Mouse (Mus musculus): Measurements from ENCODE around the gene Hist1h3e. TPM values are rescaled to one million over a fixed set of nuclear protein-coding genes. Genes with fewer than 3 reads are reported as not detected.
A peak's percentile ranks its signal among the peaks of the same experiment; 100 is the strongest.
"Not testable (repeated sequence)": the region's sequence is repeated elsewhere in the genome, so short reads cannot be mapped to it uniquely, and the experiment has no call there.

Gene Hist1h3e
- polyA plus RNA-seq, 1 experiment from 2014 or later = 9.7 TPM

GRCm38 (mm10) chr13:23572218-23573033 is 10.3 kb upstream of the Hist1h3e start:
- H3K27ac ChIP-seq (ENCODE audit: low read depth) = peak overlapping the region; percentile 98
- no peaks in the 10 kb centered on the region for H3K9me3 ChIP-seq (ENCODE audit: control insufficient read depth, low read length)
- H3K27me3 ChIP-seq (replicated peaks; ENCODE audit: control insufficient read depth, insufficient read depth, low read length) = no peaks in the 10 kb centered on the region
- peak overlapping the region; percentile 59 for H3K4me3 ChIP-seq (ENCODE audit: low read depth, low read length)
- H3K9ac ChIP-seq (ENCODE audit: low read length) = peak overlapping the region; percentile 83
- peak overlapping the region; percentile 79 for H3K4me2 ChIP-seq (ENCODE audit: low read length)
- ATAC-seq (replicated peaks; ENCODE audit: low FRiP score, low TSS enrichment, low read depth) = no peak
- H3K4me1 ChIP-seq (replicated peaks; ENCODE audit: control insufficient read depth, insufficient read depth, low read length) = peaks cover 14% of the 10 kb centered on the region
- no peaks in the 10 kb centered on the region for H3K36me3 ChIP-seq (ENCODE audit: control insufficient read depth, insufficient read depth, low read length)
- DNase-seq (ENCODE audit: low spot score) = no peak
- WGBS = 19% methylated on average over 2 of the region's 2 CpGs

- H3K36me3 ChIP-seq (ENCODE audit: control insufficient read depth, insufficient read depth, low read length); H3K9me3 ChIP-seq (ENCODE audit: control insufficient read depth, low read length); DNase-seq (ENCODE audit: low spot score); H3K4me1 ChIP-seq (replicated peaks; ENCODE audit: control insufficient read depth, insufficient read depth, low read length); ATAC-seq (replicated peaks; ENCODE audit: low FRiP score, low TSS enrichment, low read depth); H3K27me3 ChIP-seq (replicated peaks; ENCODE audit: control insufficient read depth, insufficient read depth, low read length): not testable (repeated sequence)
- Histone ChIP-seq H3K4me3 (ENCODE audit: low read depth, low read length) (peak overlapping the region; percentile 59), H3K4me2 (ENCODE audit: low read length) (peak overlapping the region; percentile 79), H3K27ac (ENCODE audit: low read depth) (peak overlapping the region; percentile 98), H3K9ac (ENCODE audit: low read length) (peak overlapping the region; percentile 83)
- WGBS = under 1% methylated on average over 12 of the region's 34 CpGs
Observed at GRCm38 (mm10) chr13:23571504-23572217, 9.5 kb upstream of the Hist1h3e start.

GRCm38 (mm10) chr13:23571022-23571503 is 8.9 kb upstream of the Hist1h3e start, which contains the start of the genes Hist1h2ae and Hist1h2bg:
Gene Hist1h2ae (minus strand): TSS chr13:23571220.
Gene Hist1h2bg (plus strand): TSS chr13:23571396.
- WGBS = under 1% methylated on average over 18 of the region's 18 CpGs
- Histone ChIP-seq H3K9me3 (ENCODE audit: control insufficient read depth, low read length) (no peaks in the 10 kb centered on the region), H3K4me1 (replicated peaks; ENCODE audit: control insufficient read depth, insufficient read depth, low read length) (0 out of 2 replicates have a peak, but pooled peaks cover 3% of the 10 kb centered on the region), H3K36me3 (ENCODE audit: control insufficient read depth, insufficient read depth, low read length) (no peaks in the 10 kb centered on the region), H3K4me3 (ENCODE audit: low read depth, low read length) (peak within 1 kb of the TSS; percentile 59), H3K4me2 (ENCODE audit: low read length) (peak within 1 kb of the TSS; percentile 79), H3K9ac (ENCODE audit: low read length) (peak within 1 kb of the TSS; percentile 83), H3K27ac (ENCODE audit: low read depth) (peak within 1 kb of the TSS; percentile 98), H3K27me3 (replicated peaks; ENCODE audit: control insufficient read depth, insufficient read depth, low read length) (no peaks in the 10 kb centered on the region)
- DNase-seq (ENCODE audit: low spot score) (peak; percentile 86), ATAC-seq (replicated peaks; ENCODE audit: low FRiP score, low TSS enrichment, low read depth) (peak; percentile 85)

GRCm38 (mm10) chr13:23570261-23571021 is 8.3 kb upstream of the Hist1h3e start:
- not testable (repeated sequence) for ATAC-seq (replicated peaks; ENCODE audit: low FRiP score, low TSS enrichment, low read depth); H3K4me1 ChIP-seq (replicated peaks; ENCODE audit: control insufficient read depth, insufficient read depth, low read length); DNase-seq (ENCODE audit: low spot score); H3K36me3 ChIP-seq (ENCODE audit: control insufficient read depth, insufficient read depth, low read length); H3K9me3 ChIP-seq (ENCODE audit: control insufficient read depth, low read length); H3K27me3 ChIP-seq (replicated peaks; ENCODE audit: control insufficient read depth, insufficient read depth, low read length)
- 4% methylated on average over 20 of the region's 41 CpGs for WGBS
- Histone ChIP-seq H3K27ac (ENCODE audit: low read depth) (peak overlapping the region; percentile 98), H3K4me3 (ENCODE audit: low read depth, low read length) (peak overlapping the region; percentile 59), H3K4me2 (ENCODE audit: low read length) (peak overlapping the region; percentile 51), H3K9ac (ENCODE audit: low read length) (peak overlapping the region; percentile 59)

- DNase-seq (ENCODE audit: low spot score) (no peak), ATAC-seq (replicated peaks; ENCODE audit: low FRiP score, low TSS enrichment, low read depth) (no peak)
- no peaks in the 10 kb centered on the region for H3K4me1 ChIP-seq (replicated peaks; ENCODE audit: control insufficient read depth, insufficient read depth, low read length)
- 82% methylated on average over 2 of the region's 2 CpGs for WGBS
- H3K27ac ChIP-seq (ENCODE audit: low read depth) = no peak overlapping the region
- H3K27me3 ChIP-seq (replicated peaks; ENCODE audit: control insufficient read depth, insufficient read depth, low read length) = no peaks in the 10 kb centered on the region
- no peak overlapping the region for H3K9ac ChIP-seq (ENCODE audit: low read length)
- H3K4me2 ChIP-seq (ENCODE audit: low read length) = no peak overlapping the region
- H3K4me3 ChIP-seq (ENCODE audit: low read depth, low read length) = no peak overlapping the region
- no peaks in the 10 kb centered on the region for H3K9me3 ChIP-seq (ENCODE audit: control insufficient read depth, low read length)
- H3K36me3 ChIP-seq (ENCODE audit: control insufficient read depth, insufficient read depth, low read length) = no peaks in the 10 kb centered on the region
Observed at GRCm38 (mm10) chr13:23564482-23564881, 2.3 kb upstream of the Hist1h3e start.

- Histone ChIP-seq H3K27ac (ENCODE audit: low read depth) (peak overlapping the region; percentile 99), H3K9ac (ENCODE audit: low read length) (peak overlapping the region; percentile 73), H3K9me3 (ENCODE audit: control insufficient read depth, low read length) (no peaks in the 10 kb centered on the region), H3K36me3 (ENCODE audit: control insufficient read depth, insufficient read depth, low read length) (no peaks in the 10 kb centered on the region), H3K4me1 (replicated peaks; ENCODE audit: control insufficient read depth, insufficient read depth, low read length) (no peaks in the 10 kb centered on the region), H3K27me3 (replicated peaks; ENCODE audit: control insufficient read depth, insufficient read depth, low read length) (no peaks in the 10 kb centered on the region), H3K4me2 (ENCODE audit: low read length) (peak overlapping the region; percentile 92), H3K4me3 (ENCODE audit: low read depth, low read length) (peak overlapping the region; percentile 38)
- ATAC-seq (replicated peaks; ENCODE audit: low FRiP score, low TSS enrichment, low read depth) = peak; percentile 72
- 3% methylated on average over 18 of the region's 18 CpGs for whole genome bisulfite sequencing
- DNase-seq (ENCODE audit: low spot score) = peak; percentile 72
Observed at GRCm38 (mm10) chr13:23562699-23563462, 712 bp upstream of the Hist1h3e start.

GRCm38 (mm10) chr13:23561531-23561882 is 662 bp downstream of the Hist1h3e start:
- H3K27me3 ChIP-seq (replicated peaks; ENCODE audit: control insufficient read depth, insufficient read depth, low read length); DNase-seq (ENCODE audit: low spot score); ATAC-seq (replicated peaks; ENCODE audit: low FRiP score, low TSS enrichment, low read depth); H3K4me1 ChIP-seq (replicated peaks; ENCODE audit: control insufficient read depth, insufficient read depth, low read length); H3K36me3 ChIP-seq (ENCODE audit: control insufficient read depth, insufficient read depth, low read length); H3K9me3 ChIP-seq (ENCODE audit: control insufficient read depth, low read length): not testable (repeated sequence)
- 0% methylated on average over 2 of the region's 5 CpGs for whole genome bisulfite sequencing
- Histone ChIP-seq H3K4me2 (ENCODE audit: low read length) (peak overlapping the region; percentile 92), H3K4me3 (ENCODE audit: low read depth, low read length) (peak overlapping the region; percentile 38; the same call in 1 of the 2 replicates), H3K9ac (ENCODE audit: low read length) (peak overlapping the region; percentile 52), H3K27ac (ENCODE audit: low read depth) (peak overlapping the region; percentile 99)
